Mouse (Mus musculus) kidney, adult 8-10 months (tissue): ENCODE data around the gene Pvalb.

ENCODE experiments used
- DNase-seq, 2 experiments: peaks; one replicate each; pipeline ENCODE4 v3.0.0; 2022

Pvalb gene

GRCm38 (mm10) chr15:78157330-78157729 lies 48.9 kb downstream of the Pvalb start:
- no peak for DNase-seq

- no peak for DNase-seq
Measured at GRCm38 (mm10) chr15:78155421-78155820, 50.8 kb downstream of the Pvalb start.

GRCm38 (mm10) chr15:78153045-78153775 lies 53.0 kb downstream of the Pvalb start:
- peak; percentile 67 to 80 for DNase-seq

- DNase-seq = no peak
Measured at GRCm38 (mm10) chr15:78148565-78148964, 57.6 kb downstream of the Pvalb start.
